In genomic region chr9:40871369-40872155, GRCm38 (mm10) we compare ENCODE assay signal across 11 mouse cellular contexts. TPM values are rescaled to one million over a fixed set of nuclear protein-coding genes. Genes with fewer than 3 reads are reported as not detected.
DNase-seq lines count a peak whose midpoint lies in the region; ATAC-seq lines count a peak whose summit lies in the region.
"Had no signal": no experiment of that assay in that cellular context is flagged by ENCODE, and none has a peak within 500 bp of the region (broad histone marks: within the 10 kb centered on the region; RNA-seq: fewer than 3 reads in every experiment).

No protein-coding gene starts in this region.

- H3K4me2 ChIP-seq in heart, embryonic 15.5 days: peak overlapping the region; percentile 45
- no peak overlapping the region for H3K4me2 ChIP-seq in embryonic facial prominence, embryonic 14.5 days (ENCODE audit: low read depth, low read length)
- H3K4me2 ChIP-seq: embryonic facial prominence, embryonic 12.5 days had no signal

- no peaks in the 10 kb centered on the region for H3K36me3 ChIP-seq in heart, embryonic 15.5 days
- no peaks in the 10 kb centered on the region for H3K36me3 ChIP-seq in embryonic facial prominence, embryonic 14.5 days (ENCODE audit: control insufficient read depth, insufficient read depth, low read length)
- H3K36me3 ChIP-seq: embryonic facial prominence, embryonic 12.5 days; G1E had no signal

- no peak overlapping the region for H3K27ac ChIP-seq in heart, embryonic 15.5 days
- no peak overlapping the region for H3K27ac ChIP-seq in embryonic facial prominence, embryonic 14.5 days (replicated peaks; ENCODE audit: low read depth, low read length)
- H3K27ac ChIP-seq: embryonic facial prominence, embryonic 12.5 days had no signal

- H3K4me3 ChIP-seq in heart, embryonic 15.5 days: peak overlapping the region; percentile 23
- H3K4me3 ChIP-seq in embryonic facial prominence, embryonic 14.5 days (ENCODE audit: low read depth, low read length): 0 out of 2 replicates have a peak overlapping the region, but pooled peaks have one; percentile 0
- H3K4me3 ChIP-seq: embryonic facial prominence, embryonic 12.5 days; myocyte had no signal

- ATAC-seq in heart, embryonic 15.5 days (replicated peaks; ENCODE audit: insufficient number of reproducible peaks, insufficient read depth, low FRiP score, low read depth): no peak
- no peak for ATAC-seq in embryonic facial prominence, embryonic 14.5 days (ENCODE audit: low read depth)

- 2% methylated on average over 34 of the region's 34 CpGs for WGBS in heart, embryonic 15.5 days
- 2% methylated on average over 31 of the region's 34 CpGs for WGBS in embryonic facial prominence, embryonic 14.5 days
- 4% methylated on average over 34 of the region's 34 CpGs for WGBS in large intestine, adult 2 months

- peaks cover 4% of the 10 kb centered on the region for H3K4me1 ChIP-seq in heart, embryonic 15.5 days (replicated peaks)
- H3K4me1 ChIP-seq in embryonic facial prominence, embryonic 14.5 days (ENCODE audit: control insufficient read depth, insufficient read depth, low read length): no peaks in the 10 kb centered on the region

- peaks cover 79% of the 10 kb centered on the region for H3K27me3 ChIP-seq in heart, embryonic 15.5 days
- peaks cover 81% of the 10 kb centered on the region for H3K27me3 ChIP-seq in embryonic facial prominence, embryonic 14.5 days (replicated peaks; ENCODE audit: control insufficient read depth, insufficient read depth, low read length)

- H3K9me3 ChIP-seq in heart, embryonic 15.5 days (replicated peaks): no peaks in the 10 kb centered on the region
- no peaks in the 10 kb centered on the region for H3K9me3 ChIP-seq in embryonic facial prominence, embryonic 14.5 days (ENCODE audit: control insufficient read depth, low read length)
- H3K9me3 ChIP-seq: embryonic facial prominence, embryonic 12.5 days; G1E had no signal

- DNase-seq in heart, adult 9 months (ENCODE audit: low spot score in 2 of 2): no peak
- no peak for DNase-seq in embryonic facial prominence, embryonic 14.5 days (ENCODE audit: low spot score)
- DNase-seq in large intestine, adult 2 months (ENCODE audit: low read depth, low spot score): peak; percentile 24
- peak; percentile 49 for DNase-seq in neural tube, embryonic 10.5 days (ENCODE audit: extremely low spot score, low spot score)
- DNase-seq in c-Kit-positive CD71-positive TER-119-positive erythroid progenitor cells, embryonic 14.5 days (ENCODE audit: low spot score): no peak
- DNase-seq in kidney, postnatal 25 days: no peak
- no peak for DNase-seq in layer of hippocampus, postnatal 10 days (ENCODE audit: low spot score in 2 of 2)

- no peak overlapping the region for H3K9ac ChIP-seq in heart, embryonic 15.5 days
- H3K9ac ChIP-seq in embryonic facial prominence, embryonic 14.5 days (ENCODE audit: low read depth, low read length): no peak overlapping the region
- H3K9ac ChIP-seq: embryonic facial prominence, embryonic 12.5 days had no signal

RNA-seq across cellular contexts. Expression of gene Bsx, which starts 2.4 kb away (rescaled TPM):
- polyA plus RNA-seq in heart, embryonic 15.5 days (2015; fragmentation: Nextera tagmentation; extraction: Ambion mirVana): not detected in 2 replicates
- not detected in 2 replicates for polyA plus RNA-seq in embryonic facial prominence, embryonic 14.5 days (2014; fragmentation: Nextera tagmentation; extraction: Ambion mirVana)
- not detected in 2 replicates for polyA plus RNA-seq in large intestine, adult 2 months (2012; rRNA removed)
- total RNA-seq in layer of hippocampus, postnatal 10 days (2021): not detected
- total RNA-seq: G1E had no signal
- polyA plus RNA-seq: embryonic facial prominence, embryonic 12.5 days; G1E; myocyte had no signal

Comparison
In these comparisons a context has a peak if more than half of its experiments do, and no peak if none do; other contexts are left out.
1. DNase-seq: peak in large intestine, adult 2 months (single experiment) and neural tube, embryonic 10.5 days (single experiment); none in heart, adult 9 months (0 of 2), embryonic facial prominence, embryonic 14.5 days (single experiment), c-Kit-positive CD71-positive TER-119-positive erythroid progenitor cells, embryonic 14.5 days (single experiment), kidney, postnatal 25 days (0 of 2) and layer of hippocampus, postnatal 10 days (0 of 2).